Mouse (Mus musculus): ENCODE results near the gene Nhej1.

Nhej1 gene

DNA sequence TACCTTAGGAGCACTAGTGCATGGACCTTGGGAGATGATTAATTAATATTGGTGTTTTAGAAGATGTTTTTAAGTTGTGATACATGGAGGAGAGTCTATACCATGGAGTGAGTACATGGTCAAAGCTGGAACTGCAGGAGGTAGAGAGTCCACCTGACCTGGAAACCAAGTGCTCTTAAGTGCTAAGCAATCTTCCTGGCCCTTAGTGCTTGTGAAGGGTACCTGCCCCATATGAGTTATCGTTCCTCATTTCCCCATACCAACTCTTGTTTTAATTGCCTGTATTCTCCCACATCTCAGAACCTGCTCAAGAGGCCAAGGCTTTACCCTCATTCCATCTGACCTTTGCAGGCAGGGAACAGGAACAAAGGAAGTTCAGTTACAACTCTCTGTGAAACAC lies 149.1 kb downstream of the Nhej1 start:
- no peak for DNase-seq (ENCODE audit: low read depth)

DNA sequence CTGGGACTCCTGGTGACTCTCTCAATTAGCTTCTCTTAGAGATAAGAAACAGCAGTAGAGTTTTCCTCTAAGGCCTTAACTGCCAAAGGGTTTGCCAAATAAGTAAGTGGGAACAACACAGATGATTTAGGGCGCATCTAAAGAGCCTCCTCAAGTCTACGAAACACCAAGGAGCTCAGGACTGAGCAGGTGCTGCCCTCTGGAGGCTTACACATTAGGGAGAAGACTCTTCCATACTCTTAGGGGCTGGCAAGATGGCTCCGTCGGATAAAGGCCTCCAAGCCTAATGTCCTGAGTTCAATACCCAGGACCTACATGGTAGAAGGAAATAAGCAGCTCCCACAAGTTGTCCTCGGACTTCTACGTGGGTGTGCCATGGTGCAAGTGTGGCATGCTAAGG lies 151.4 kb downstream of the Nhej1 start:
- DNase-seq (ENCODE audit: low read depth) = no peak

GRCm38 (mm10) chr1:74971353-74972050 lies 153.5 kb downstream of the Nhej1 start:
- no peak for DNase-seq (ENCODE audit: low read depth)

DNA sequence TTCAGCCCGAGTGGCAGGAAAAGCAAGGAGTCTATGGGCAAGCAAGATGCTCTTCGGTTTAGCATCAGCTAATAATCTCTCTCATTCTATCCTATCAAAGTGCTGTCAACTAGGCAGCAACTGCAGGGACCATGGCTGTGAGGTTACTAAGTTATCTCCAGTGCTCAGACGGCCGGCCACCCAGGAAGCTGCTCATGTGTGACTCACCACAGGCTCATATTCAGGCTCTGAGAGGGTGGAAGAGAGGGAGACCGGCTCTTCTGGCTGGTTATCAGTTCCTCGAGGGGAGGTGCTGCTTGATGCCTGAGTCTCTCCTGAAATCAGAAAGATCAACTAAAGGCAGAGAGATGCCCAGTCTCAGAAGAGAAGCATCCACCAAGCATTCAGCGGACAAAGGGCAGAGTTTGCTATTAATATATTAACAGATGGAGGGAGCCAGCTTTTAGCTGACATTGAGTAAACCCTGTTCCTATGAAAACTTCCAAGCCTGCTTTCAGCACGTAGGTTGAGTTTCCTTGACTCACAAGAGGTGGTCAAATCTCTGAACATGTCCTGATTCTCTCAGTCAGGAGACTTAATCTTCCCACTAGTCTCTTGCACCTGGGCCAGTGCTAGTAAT lies 156.9 kb downstream of the Nhej1 start:
- no peak for DNase-seq (ENCODE audit: low read depth)

DNA sequence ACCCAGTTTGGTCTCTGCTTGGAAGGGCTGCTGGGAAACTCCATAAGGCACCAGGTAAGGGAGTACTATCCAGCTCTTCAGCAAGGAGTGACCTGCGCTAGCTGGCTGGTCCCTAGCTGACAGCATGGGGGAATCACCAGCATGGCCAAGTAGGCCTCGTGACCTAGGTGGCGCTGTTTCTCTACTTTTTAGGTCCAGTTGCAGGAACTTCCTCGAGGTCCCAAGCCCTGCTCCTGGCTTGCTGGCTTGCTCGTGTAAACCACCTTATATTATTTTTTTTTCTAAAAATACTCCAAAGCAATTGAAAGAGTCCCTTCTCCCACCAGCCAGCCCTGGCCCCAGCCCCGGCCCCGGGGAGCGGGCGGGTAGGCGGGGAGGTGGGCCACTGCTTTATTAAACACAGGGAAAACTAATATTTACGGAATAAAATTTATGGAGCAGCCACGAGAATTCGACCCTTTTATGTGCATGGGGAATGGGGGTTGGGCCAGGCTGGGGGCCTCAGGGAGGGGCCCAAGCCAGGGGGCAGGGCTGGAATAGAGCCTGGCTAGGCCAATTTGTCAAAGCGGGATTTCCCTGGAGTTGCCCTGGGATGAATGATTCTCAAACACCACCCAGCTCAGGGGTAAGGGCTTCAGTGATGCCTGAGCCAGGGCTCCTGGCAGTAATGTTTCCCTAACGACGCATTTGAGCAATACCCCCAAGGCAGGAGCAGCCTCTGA lies 160.3 kb downstream of the Nhej1 start:
- peak; percentile 88 for DNase-seq (ENCODE audit: low read depth)

- DNase-seq (ENCODE audit: low read depth) = no peak
Measured at GRCm38 (mm10) chr1:74962853-74963227, 162.2 kb downstream of the Nhej1 start.

DNA sequence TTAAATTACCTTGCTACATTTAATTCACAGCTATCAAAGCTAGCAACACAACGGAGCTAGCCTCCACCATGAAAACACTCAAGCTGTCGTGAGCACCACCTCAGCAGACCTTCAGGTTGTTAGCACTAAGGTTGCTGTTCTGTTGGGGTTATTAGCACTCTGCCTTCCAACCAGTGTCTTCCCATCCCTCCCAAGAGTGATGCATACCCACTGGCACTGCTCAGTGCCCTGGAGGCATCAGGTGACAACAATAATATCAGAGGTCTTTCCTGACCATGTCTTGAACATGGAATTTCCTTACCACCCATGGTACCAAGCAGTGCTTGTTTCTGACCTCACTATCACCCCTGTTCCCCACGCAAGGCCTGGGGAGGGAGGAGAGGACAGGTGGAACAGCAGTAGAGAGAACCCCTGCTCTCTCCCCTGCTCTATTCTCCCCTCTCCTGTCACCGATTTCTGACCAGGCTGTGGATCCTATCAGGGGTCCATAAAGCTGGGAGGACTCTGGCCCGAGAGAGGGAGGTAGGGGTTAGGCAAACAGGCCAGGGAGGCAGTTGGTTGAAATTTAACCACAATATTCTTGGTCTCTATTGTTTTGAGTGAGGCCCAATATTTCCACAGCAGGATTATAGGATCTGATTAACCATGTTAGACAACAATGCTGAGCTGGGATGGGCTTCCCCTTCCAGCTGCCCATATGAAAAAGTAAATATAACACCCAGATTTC lies 162.7 kb downstream of the Nhej1 start:
- no peak for DNase-seq (ENCODE audit: low read depth)

DNA sequence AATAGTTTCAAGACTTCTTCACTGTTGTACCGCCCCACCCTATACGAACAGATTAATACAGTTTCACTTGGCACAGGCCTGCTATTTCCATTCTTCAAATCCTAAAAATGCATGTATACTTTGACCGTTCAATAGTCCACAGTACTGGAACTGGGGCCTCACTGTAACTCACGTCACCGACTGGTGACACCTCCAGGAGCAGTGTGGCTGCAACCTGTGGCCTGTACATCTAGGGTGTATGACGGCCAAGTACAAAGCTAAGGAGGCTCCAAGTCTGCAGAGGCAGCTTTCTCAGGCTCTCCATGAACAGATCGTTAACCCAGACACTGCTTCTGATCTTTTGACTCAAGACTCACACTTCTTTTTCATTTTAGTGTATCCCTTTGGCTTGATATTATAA lies 163.3 kb downstream of the Nhej1 start:
- no peak for DNase-seq (ENCODE audit: low read depth)

DNA sequence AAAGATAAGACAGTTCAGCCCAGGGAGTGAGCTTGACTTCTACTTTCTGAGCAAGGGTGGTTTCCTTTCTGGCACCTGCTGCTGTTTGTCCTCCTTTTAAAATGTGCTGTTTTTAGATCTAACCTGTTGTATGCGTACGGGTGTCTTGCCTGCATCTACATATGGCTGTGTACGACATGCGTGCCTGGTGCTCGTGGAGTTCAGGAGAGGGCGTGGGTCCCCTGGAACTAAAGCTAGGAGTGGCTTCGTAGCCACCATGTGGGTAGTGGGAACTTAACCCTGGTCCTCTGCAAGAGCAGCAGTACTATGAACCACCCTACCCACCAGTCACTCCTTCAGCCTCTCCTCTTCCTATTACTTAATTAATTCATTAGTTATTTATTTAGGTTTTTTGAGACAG lies 164.9 kb downstream of the Nhej1 start:
- DNase-seq (ENCODE audit: low read depth) = no peak

GRCm38 (mm10) chr1:74951556-74952210 lies 173.3 kb downstream of the Nhej1 start, which contains the start of gene Ihh:
Ihh (minus strand) TSS chr1:74951672.
- no peak for DNase-seq (ENCODE audit: low read depth)

- no peak for DNase-seq (ENCODE audit: low read depth)
Measured at GRCm38 (mm10) chr1:74950576-74951490, 174.2 kb downstream of the Nhej1 start.

DNA sequence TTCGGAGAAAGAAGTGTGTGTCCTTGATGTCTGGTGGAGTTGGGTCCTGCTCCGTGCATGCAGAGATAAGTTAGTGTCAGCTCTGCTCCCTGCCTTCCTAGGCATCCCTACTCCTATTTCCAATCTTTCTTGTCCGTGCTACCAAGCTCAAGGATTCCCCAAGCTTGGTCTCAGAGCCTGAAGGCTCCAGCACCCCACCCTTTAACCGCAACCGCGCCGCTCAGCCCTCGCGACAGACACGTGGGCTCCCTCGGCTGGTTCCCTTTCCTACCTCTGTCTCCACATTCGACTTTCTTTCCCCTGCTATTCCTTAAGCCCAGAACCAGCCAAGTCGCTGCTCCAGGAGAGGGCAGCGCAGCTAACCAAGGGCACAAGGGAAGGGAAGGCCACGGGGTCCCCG lies 174.9 kb downstream of the Nhej1 start:
- no peak for DNase-seq (ENCODE audit: low read depth)

GRCm38 (mm10) chr1:74949666-74950050 lies 175.3 kb downstream of the Nhej1 start:
- DNase-seq (ENCODE audit: low read depth) = no peak

GRCm38 (mm10) chr1:74948784-74949665 lies 176.0 kb downstream of the Nhej1 start:
- DNase-seq (ENCODE audit: low read depth) = peak; percentile 32

DNA sequence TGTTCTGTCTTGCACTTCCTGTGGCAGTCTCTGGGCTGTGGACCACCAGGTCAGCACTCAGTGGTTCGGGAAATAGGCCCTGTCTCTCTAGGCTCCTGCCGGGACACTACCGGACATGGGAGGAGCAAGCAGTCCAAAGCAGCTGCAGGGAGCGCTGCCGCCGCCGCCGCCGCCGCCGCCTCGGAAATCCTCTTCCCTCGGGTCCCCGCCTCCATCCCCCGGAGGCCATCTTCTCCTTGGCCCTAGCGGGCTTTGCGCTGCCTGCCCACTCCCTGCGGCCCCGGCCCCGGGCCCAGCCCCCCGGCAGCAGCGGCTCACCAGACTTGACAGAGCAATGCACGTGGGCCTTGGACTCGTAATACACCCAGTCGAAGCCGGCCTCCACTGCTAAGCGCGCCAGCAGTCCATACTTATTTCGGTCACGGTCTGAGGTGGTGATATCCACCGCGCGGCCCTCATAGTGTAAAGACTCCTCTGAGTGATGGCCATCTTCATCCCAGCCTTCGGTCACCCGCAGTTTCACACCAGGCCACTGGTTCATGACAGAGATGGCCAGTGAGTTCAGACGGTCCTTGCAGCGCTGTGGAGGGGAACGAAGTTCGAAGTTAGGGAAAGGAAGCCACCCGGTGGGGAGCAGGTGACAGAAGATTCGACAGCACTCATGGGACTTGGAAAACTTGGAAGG lies 176.9 kb downstream of the Nhej1 start:
- DNase-seq (ENCODE audit: low read depth) = no peak

DNA sequence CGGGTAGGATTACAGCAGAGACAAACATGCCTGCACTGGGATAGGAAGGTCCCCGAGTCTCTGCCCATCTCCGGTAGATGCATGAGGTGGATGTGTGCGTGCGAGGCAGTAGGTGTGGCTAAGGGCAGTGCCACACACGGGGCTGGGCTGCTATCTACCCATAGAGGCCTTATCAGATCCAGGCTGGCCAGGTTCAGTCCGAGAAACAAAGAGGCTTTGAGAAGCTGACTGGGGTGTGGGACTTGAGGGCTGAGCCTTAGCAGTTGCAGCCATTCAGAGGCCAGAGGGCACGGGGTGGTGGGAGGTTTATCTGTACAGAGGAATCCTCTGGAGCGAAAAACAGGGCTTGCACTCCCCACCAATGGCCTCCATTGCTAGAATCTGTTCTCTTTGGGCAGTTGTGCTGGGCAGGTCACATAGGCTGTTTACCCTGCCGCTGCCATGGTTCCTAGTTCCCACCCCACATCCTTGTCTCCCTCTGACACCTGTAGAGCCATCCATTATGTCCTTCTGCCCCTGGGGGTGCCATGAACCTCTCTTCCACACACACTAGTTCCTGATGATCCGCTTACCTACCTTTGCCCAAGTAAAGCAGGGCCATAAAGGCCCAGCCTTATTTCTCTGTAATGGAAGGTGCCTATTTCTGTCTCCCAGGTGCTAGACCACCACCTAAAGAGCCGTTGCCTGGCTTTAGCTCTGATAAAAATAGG lies 183.2 kb downstream of the Nhej1 start:
- DNase-seq (ENCODE audit: low read depth) = no peak

DNA sequence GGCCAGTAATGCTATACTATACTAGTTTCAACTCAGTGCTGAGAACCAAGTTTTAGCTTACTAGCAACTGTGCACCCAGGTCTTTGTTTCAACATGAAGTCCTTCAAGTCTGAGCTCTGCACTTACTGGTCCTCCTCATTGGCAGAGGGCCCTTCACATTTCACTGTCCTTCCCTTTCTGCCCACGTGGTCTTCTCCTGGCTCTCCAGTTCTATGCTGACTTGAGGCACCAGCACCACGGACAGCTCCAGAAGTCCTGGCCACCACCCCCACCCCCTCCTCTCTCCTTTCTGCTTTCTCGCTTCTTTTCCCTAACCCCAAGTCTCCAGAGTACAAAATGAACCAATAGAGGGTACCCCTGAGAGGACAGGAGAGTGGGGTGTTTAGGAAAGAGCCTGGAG lies 185.2 kb downstream of the Nhej1 start:
- DNase-seq (ENCODE audit: low read depth) = peak; percentile 28

GRCm38 (mm10) chr1:74936221-74936830 lies 188.7 kb downstream of the Nhej1 start:
- no peak for DNase-seq (ENCODE audit: low read depth)

Data from 416B (cell line).